Mouse (Mus musculus) lung, postnatal 4 days (tissue): ENCODE measurements around the gene Hoxd10.

Experiments
- DNase-seq, 2 experiments: peaks; one replicate each; pipeline ENCODE4 v3.0.0; 2021

Gene Hoxd10

DNA sequence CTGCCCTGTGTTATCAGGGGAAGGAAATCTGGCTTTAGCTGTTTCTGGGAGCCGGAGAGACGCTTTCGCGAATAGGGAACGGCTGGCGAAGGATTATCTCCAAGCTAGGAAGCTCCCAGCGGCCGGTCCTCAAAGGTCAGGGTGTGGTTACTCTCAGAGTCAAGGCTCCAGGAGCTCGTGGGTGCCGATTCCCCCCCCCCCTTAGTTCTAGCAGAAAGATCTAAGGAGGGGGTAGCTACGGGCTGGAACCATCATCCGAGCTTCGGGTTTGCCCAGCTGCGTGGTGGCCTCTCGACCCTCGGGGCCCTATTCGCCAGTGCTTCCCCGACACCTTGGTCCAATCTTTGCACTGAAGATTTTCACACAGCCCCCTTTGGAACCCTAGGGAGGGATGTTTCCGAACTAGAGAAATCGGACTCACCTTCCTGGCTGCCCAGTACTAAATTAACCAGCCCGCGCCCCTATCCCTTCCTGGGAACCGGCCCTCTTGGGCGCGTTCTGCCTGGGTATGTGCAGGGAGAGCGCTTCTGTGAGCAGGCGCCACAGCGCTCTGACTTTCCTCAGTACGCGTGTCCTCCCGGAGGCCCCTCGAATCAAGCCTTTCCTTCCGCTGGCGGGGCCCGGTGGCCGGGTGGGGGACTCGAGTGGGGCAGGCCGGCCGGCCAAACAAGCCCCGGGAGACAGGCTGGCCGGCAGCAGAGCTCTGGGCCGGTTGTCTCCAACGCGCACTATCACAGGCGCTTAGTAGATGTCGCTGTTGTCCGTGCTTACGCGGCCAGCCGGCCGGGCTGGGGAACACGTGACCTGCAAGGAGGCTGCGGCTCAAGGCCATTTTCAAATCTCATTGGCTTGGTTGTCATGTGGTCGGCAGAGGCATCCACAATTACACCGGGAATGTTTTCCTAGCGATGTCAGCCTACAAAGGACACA, at the start of gene Hoxd10:
Hoxd10 (plus strand) TSS at position 903 of the 930 bp plus-strand sequence.
- peak; percentile 56 to 74 for DNase-seq

DNA sequence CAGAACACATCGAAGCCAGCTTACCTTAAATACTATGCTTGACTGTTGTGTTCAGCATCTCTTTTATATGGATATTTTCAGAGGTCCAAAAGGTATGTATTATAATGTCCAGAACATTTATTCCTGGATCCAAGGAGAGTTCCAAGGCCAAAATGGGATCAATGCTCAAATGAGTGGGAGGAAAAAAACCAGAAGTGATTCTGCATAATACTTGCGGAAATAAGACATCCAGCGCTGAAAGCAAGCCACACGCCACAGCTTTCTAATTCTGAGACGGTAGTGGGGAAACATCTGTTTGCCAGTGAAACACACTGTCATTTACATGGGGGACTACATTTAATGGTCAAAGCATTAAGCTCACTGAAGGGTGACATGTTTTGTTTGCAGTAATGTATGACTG, 49.3 kb upstream of the Hoxd10 start:
- no peak for DNase-seq

GRCm38 (mm10) chr2:74645631-74646030, 46.1 kb upstream of the Hoxd10 start:
- DNase-seq, result no peak

GRCm38 (mm10) chr2:74647082-74647864, 44.5 kb upstream of the Hoxd10 start:
- DNase-seq, result no peak

DNA sequence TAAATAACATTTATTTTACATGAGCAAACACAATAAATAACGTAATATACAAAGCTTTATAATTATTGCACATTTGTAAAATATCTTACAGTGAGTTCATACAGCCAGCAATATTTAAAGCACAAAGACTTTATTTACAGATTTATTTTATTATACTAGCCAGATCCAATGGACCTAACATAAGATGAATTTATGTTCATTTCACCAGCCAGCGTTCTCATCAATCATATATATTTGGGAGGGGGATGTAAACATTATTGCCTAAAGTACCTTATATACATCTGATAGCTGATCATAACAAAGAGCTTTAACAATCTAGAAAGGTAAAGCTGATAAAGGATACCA, 38.8 kb upstream of the Hoxd10 start:
- DNase-seq, result no peak

DNA sequence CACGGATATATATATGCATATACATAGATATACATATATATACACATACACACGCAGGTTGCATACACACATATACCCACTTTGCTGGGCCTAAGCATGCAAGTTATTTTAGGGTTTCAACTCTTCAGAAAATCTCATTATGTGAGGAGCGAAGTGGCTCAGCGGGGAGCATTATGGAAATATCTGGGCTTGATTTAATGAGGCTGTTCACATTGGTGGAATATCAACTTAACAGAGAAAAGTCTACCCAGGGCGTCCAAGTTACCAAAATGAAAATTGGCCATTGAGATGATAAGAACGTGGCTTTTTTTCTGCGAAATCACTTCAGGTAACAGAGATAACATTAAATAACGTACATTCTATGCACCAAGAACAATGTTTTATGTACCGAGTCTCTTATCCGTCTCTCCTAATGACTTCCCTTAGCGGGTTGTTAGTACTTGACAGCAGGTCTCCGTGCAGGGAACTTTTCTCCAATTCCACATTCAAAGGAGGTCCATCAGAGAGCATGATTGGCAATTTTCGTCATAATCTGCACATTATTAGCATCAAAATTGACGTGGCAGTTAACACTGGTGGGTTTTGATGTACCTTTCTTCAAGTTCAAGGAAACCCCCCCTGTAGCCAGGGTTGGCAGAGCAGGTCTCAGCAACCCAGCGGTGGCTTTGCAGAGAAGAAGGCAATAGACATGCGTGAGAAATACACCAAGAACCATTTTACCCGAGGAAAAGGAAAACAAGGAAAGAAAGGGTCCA, 37.8 kb upstream of the Hoxd10 start:
- DNase-seq, result no peak

- no peak for DNase-seq
Observed at GRCm38 (mm10) chr2:74654743-74655419, 36.8 kb upstream of the Hoxd10 start.

- peak; percentile 52 to 65 for DNase-seq
Observed at GRCm38 (mm10) chr2:74655420-74655781, 36.3 kb upstream of the Hoxd10 start.

GRCm38 (mm10) chr2:74655821-74656631, 35.7 kb upstream of the Hoxd10 start:
- DNase-seq, result peak in 1 of 2 experiments; percentile 29

GRCm38 (mm10) chr2:74656632-74657021, 35.1 kb upstream of the Hoxd10 start:
- no peak for DNase-seq

DNA sequence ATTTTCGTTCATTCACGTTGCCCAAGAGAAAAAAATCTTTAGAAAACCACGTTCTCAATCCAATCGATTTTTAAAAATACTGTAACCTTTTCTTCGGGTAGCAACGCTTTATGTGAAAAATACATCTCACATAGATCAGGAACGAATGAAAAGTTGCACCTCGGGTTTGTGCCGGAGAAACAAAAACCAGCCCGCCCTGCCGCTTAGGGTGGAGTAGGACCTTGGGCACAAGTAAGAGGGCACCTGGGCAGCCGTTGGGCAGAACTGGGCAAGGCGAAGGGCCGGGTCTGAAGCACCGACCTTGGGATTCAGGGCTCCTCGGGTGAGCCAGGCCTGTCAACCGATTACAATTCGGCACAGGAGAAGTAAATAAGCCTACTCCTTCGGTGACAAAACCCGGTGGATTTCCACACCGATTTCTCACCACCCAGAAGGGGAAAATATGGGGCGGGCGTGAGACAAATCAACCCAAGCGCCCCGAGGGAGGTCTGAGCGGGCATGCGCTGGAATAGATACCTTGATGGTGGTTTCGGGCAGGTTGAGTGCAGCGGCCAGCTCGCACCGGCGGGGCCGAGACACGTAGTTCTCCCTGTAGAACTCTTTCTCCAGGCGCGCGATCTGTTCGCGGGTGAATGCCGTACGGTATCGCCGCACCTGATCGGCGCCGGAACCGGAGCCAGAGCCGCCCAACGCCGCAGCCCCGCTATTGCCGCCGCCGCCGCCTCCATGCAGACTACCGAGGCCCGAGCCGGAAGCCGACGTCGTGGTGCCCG, 34.3 kb upstream of the Hoxd10 start:
- DNase-seq, result peak in 1 of 2 experiments; percentile 25

- no peak for DNase-seq
Observed at GRCm38 (mm10) chr2:74658024-74658666, 33.6 kb upstream of the Hoxd10 start.

DNA sequence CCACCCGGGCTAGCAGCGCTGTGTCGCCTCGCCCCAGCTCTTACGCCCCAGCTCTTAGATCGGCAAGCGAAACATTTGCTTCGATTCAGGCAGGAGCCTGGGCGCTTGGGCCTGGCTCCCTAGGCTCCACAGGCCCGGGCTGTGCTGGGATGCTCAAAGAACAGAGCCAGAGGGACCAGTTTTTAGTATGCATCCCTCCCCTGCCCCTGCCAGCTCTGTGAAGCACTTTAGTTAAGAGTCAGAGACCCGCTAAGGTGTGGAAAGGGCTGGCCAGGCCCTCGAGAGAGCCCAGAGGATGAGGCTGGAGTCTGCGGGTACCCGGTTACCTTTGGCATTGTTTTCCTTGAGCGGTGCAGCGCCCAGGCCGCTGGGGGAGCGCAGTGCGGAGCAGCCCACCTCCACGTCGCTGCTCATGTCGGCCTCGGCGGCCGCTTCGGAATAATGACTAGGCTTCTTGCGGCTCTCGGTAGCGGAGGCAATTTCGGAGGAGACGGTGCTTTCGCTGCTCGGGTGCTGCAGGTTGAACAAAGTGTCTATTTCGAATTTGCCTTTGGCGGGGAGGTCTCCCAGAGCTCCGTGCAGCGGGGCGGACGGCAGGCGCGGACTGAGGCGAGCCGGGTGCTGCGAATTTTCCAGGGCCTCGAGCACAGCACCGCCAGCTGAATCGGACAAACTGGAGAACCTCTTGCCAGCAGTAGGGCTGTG, 32.9 kb upstream of the Hoxd10 start:
- DNase-seq, result peak in 1 of 2 experiments; percentile 27

- no peak for DNase-seq
Observed at GRCm38 (mm10) chr2:74659507-74660005, 32.2 kb upstream of the Hoxd10 start, which contains the start of gene Evx2. TSS of gene Evx2 (minus strand) at chr2:74659557.

DNA sequence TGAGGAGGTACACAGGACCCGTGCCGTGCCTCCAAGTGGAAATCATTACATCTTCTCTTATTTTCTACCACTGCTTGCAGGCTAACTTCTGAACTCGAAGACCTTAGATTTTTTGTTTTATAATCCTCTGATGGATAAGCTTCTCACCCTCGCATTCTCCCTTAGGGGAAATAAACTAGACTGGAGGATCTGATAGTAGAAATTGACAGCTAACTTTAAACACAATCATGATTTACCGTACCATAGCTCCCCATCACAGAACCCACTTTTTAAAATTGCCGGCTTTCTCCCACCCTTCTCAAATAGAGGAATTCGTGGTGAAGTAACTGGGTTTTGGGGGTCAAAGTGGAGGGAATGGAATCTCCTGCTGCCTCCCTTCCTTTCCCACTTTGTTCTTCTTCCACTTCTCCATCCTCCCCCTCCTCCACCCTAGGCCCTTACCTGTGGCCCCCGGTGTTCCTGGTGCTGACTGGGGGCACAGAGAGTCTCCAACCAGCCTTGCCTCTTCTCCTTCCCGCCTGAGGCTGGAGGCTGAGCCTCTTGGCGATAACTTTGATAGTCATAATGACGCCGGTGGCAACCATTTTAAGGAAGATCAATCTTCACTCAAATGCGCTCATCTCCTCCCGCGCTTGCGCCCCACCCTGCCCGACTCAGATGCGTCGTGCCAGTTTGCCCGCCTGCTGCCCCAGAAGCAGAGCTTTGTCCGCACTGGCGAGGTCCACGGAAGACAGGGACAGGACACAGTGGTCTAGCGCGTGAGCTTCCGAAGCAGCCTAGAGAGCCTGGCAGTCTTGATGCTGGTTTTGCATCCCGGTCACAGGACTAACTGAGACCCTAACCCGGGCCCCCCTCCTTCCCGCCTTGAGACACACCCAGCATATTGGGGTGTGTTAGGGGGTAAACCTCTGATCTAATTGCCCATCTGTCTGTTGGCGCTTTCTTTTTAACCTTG, 31.0 kb upstream of the Hoxd10 start:
- DNase-seq, result peak in 1 of 2 experiments; percentile 23

DNA sequence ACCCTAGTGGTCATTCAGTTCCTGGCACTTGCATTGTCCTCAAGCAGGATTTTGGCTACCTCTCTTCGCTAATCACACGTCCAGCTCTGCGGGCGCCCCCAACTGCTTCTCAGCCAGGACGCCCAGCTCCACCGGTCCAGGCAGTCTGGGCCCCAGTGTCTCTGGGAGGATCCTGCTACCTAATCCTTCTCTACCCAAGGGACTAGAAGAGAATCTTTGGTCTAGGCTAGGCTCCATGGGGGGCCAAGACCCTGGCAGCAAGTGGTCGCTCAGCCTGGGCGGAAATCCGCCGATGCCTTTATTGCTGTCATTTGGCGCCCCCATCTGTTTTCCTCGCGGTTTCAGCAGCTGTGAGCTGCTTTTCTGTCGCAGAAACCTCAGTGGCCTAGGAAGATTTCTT, 30.0 kb upstream of the Hoxd10 start:
- peak in 1 of 2 experiments; percentile 49 for DNase-seq

DNA sequence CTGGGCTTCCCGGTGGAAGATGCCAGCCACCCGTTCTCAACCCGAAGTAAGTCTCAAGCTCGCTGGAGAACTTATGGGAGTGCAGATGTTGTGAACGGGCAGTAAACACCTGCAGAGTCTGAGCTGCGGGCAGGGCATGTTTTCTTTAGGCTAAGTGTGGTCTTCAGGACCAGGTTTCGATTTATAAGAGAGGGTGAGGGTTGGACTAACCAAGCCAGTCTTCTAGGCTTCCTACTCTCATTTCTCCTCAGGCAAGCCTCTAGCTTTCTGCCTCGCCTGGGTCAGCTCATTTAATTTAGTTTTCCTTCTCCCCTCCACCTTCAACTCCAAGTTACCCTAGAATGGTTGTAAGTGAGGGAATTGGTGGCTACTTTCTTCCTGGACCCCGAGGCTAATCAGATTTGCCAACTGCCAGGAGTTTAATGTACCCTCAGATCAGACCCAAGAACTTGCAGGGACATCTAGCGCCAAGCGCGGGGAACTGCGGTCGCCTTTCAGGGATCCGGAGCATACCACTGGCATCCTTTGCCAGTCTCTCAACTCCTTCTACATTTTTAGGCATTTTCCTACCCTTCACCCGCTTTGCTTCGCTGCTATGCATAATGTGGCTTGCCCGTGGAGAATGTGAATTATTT, 28.3 kb upstream of the Hoxd10 start:
- peak; percentile 50 to 67 for DNase-seq

DNA sequence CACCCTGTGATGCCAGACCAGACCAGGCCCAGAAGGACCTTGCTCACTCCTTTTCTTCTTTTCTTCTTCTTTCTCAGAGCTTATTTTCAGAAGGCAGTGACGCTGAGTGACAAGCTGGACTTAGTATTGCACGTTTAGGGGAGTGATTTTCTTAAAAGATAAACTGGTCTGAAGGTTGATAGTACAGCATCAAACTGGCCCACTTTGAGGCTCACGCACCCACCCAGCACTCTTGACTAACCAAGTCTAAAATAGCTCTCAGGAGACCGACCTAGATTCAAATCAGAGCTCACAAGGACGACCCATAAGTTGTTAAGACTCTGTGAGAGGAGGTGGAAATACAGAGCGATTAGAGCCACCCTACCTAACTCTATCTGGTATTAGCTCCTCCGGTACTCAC, 25.3 kb upstream of the Hoxd10 start:
- DNase-seq, result no peak
